Mouse (Mus musculus): Measurements from ENCODE around the gene 1110017D15Rik. TPM values are rescaled to one million over a fixed set of nuclear protein-coding genes. Genes with fewer than 3 reads are reported as not detected.

Gene 1110017D15Rik
- polyA plus RNA-seq, 1 experiment from 2014 or later: not detected

DNA sequence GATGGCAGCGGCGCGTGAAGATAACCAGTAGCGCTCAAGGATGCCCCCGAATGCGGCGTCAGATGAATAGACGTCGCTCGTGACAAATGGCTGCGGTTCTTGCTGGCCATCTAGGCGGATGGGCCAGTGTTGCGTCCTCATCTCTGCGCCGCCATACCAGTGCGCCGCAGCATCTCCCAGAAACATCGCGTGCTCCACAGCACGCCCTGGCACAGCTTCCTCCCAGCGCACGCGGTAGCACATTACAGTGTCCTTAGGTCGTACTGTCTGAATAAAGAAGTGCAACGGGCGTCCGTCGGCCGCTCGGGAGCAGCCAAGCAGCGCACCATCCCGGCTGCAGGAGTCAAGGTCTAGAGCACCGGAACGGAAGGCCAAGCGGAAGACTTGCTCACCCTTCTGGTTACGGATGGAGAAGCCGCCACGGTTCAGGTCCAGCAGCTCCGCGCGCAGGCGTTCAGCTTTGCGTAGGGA lies 18.2 kb downstream of the 1110017D15Rik start:
- DNase-seq (no peak), ATAC-seq (ENCODE audit: low read depth) (no peak)
- Histone ChIP-seq H3K4me3 (replicated peaks) (0 out of 2 replicates have a peak overlapping the region, but pooled peaks have one; percentile 14), H3K36me3 (no peaks in the 10 kb centered on the region), H3K4me1 (replicated peaks) (peaks cover 42% of the 10 kb centered on the region), H3K27me3 (peaks cover 81% of the 10 kb centered on the region), H3K9me3 (replicated peaks) (no peaks in the 10 kb centered on the region), H3K9ac (no peak overlapping the region), H3K4me2 (peak overlapping the region; percentile 47), H3K27ac (no peak overlapping the region)
- WGBS (ENCODE audit: insufficient replicate concordance): 5% methylated on average over 43 of the region's 43 CpGs

DNA sequence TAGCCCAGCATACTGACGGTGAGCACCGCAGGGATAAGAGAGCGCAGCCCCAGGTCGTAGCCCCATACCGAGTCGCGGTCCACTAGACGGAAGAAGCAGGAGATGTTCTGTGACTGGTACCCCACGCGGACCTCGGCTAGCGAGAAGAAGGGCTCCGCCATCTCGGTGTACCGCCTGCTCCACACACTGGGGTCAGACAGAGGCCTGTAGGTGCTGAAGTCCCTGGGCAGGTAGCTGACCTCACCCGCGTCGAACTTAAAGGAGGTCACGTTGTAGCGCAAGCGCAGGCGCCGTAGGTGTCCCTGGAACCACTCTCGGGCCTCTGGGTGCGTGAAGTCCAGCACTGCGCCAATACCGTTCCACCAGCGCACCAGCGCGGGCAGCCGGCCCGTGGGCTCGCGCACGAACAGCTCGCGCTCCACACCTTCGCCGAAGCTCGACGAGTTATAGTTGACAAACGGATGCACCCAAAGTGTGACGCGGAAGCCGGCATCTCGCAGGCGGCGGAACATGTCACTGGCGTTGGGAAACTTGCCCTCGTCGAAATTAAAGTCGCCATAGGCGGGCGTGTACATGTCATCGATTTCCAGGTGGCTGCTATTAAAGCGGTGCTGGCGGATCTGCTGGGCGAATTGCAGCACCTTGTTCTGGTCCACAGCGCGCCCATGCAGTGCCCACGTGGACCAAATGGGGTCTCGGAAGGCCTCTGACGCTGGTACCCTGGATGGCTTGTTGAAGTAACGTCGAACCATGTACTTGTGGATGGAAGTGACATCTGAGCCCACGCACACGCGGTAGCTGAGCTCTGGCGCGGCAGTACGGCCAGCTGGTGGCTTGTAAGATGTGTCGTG lies 18.9 kb downstream of the 1110017D15Rik start:
- Histone ChIP-seq H3K9ac (no peak overlapping the region), H3K4me3 (replicated peaks) (peak overlapping the region; percentile 25), H3K4me1 (replicated peaks) (peaks cover 40% of the 10 kb centered on the region), H3K4me2 (peak overlapping the region; percentile 47), H3K27ac (no peak overlapping the region), H3K36me3 (no peaks in the 10 kb centered on the region), H3K27me3 (peaks cover 81% of the 10 kb centered on the region), H3K9me3 (replicated peaks) (no peaks in the 10 kb centered on the region)
- DNase-seq (no peak), ATAC-seq (ENCODE audit: low read depth) (no peak)
- whole genome bisulfite sequencing (ENCODE audit: insufficient replicate concordance): 6% methylated on average over 72 of the region's 72 CpGs

DNA sequence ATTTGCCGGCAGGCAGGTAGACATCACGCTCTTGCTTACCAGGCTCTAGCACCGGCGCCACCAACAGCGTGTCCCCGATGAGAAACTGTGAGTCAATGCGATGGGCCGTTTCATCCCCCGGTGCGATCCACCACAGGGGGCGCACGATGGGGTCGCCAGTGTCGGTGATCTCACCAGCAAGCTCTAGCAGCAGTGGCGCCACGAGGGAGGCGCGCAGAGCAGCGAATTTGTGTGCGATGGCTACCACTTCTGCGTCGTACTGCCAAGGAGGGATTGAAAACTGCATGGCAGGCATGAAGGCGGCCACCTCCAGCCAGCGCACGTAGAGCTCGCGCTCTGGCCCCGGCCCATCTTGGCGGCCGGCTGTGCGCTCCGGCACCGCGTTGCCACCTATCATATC lies 19.6 kb downstream of the 1110017D15Rik start:
- H3K27ac ChIP-seq: no peak overlapping the region
- H3K36me3 ChIP-seq: no peaks in the 10 kb centered on the region
- peaks cover 36% of the 10 kb centered on the region for H3K4me1 ChIP-seq (replicated peaks)
- peak overlapping the region; percentile 47 for H3K4me2 ChIP-seq
- no peak for ATAC-seq (ENCODE audit: low read depth)
- H3K9ac ChIP-seq: no peak overlapping the region
- no peak for DNase-seq
- WGBS (ENCODE audit: insufficient replicate concordance): 1% methylated on average over 34 of the region's 34 CpGs
- H3K27me3 ChIP-seq: peaks cover 80% of the 10 kb centered on the region
- H3K4me3 ChIP-seq (replicated peaks): peak overlapping the region; percentile 25
- H3K9me3 ChIP-seq (replicated peaks): no peaks in the 10 kb centered on the region

DNA sequence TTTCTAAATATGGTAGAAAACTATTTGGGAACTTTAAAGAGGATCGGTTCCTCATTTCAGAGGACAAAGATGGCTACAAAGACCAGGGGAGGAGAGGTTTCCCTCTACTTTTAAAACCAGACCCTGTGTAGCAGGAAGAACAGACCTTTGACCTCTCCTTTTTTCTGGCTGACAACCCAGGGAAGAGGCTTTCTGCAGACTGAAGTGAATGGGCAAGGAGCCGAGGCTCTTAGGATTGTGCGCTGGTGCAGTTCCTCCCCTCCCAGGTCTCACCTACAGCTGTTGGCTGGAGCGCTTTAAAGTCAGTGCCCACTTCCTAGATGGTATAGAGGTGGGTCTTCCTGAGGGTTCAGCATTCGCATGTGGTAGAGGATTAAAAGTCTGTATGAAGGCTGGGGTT lies 20.1 kb downstream of the 1110017D15Rik start:
- Histone ChIP-seq H3K4me1 (replicated peaks) (peaks cover 31% of the 10 kb centered on the region), H3K27ac (no peak overlapping the region), H3K9ac (no peak overlapping the region), H3K36me3 (no peaks in the 10 kb centered on the region), H3K9me3 (replicated peaks) (no peaks in the 10 kb centered on the region), H3K27me3 (peaks cover 74% of the 10 kb centered on the region), H3K4me3 (replicated peaks) (no peak overlapping the region), H3K4me2 (no peak overlapping the region)
- ATAC-seq (ENCODE audit: low read depth): no peak
- WGBS (ENCODE audit: insufficient replicate concordance): 45% methylated on average over 5 of the region's 5 CpGs
- no peak for DNase-seq

DNA sequence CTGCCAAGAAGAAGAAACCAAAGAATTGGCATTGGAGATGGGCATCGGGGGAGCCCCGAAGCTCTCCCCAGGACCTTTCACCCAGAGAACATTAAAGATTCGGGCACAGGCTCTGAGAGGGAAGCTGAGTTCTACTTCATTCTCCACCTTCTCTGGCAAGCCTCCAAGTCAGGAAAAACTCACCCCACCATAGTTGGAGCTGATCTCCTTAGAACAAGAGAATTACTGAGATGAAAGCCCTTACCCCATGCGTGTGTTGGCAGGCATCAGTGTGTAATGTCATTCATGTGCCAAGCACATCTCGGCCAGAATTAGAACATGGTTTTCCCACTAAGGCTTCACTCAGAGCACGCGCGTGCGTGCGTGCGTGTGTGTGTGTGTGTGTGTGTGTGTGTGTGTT lies 21.3 kb downstream of the 1110017D15Rik start:
- no peak overlapping the region for H3K4me2 ChIP-seq
- H3K4me3 ChIP-seq (replicated peaks): no peak overlapping the region
- WGBS (ENCODE audit: insufficient replicate concordance): 78% methylated on average over 11 of the region's 11 CpGs
- DNase-seq (no peak), ATAC-seq (ENCODE audit: low read depth) (no peak)
- no peaks in the 10 kb centered on the region for H3K9me3 ChIP-seq (replicated peaks)
- H3K27ac ChIP-seq: no peak overlapping the region
- H3K27me3 ChIP-seq: peaks cover 62% of the 10 kb centered on the region
- H3K36me3 ChIP-seq: no peaks in the 10 kb centered on the region
- H3K9ac ChIP-seq: no peak overlapping the region
- peaks cover 30% of the 10 kb centered on the region for H3K4me1 ChIP-seq (replicated peaks)

DNA sequence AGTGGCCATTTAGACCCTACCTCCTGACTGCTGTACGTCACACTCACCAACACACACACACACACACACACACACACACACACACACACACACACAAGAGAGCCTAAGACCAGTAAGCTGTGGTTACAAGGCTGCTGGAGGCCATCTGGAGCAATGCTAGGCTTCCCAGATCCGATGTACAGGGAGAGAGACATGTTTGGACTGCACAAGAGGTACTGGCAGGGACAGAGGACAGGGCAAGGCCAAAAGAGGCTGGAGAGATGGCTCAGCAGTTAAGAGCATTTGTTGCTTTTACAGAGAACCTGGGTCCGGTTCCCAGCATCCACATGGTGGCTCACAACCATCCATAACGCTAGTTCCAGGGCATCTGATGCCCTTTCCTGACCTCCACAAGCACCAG lies 22.1 kb downstream of the 1110017D15Rik start:
- no peak overlapping the region for H3K9ac ChIP-seq
- ATAC-seq (ENCODE audit: low read depth): no peak
- H3K36me3 ChIP-seq: no peaks in the 10 kb centered on the region
- no peaks in the 10 kb centered on the region for H3K9me3 ChIP-seq (replicated peaks)
- no peak overlapping the region for H3K27ac ChIP-seq
- 53% methylated on average over 4 of the region's 4 CpGs for WGBS (ENCODE audit: insufficient replicate concordance)
- H3K4me3 ChIP-seq (replicated peaks): no peak overlapping the region
- H3K27me3 ChIP-seq: peaks cover 55% of the 10 kb centered on the region
- DNase-seq: no peak
- no peak overlapping the region for H3K4me2 ChIP-seq
- peaks cover 30% of the 10 kb centered on the region for H3K4me1 ChIP-seq (replicated peaks)

DNA sequence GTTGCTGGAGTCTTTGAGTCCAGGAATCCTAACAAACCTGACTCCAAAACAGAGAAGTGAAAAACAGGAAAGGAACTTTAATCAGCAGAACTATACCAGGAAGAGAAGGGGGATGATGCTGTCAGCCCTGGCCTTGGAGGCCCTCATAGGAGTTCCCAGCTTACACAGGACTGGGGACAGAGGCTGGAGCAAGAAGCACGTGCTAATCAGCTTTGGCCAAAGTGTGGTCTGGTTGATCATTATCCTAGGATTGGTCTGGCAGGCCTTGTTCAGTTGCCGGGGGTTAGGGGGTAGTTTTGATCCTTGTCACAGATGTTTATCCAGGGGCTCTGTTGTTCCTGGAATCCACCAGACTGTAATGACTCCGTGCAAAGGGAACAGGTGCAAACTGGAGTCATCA lies 22.8 kb downstream of the 1110017D15Rik start:
- Histone ChIP-seq H3K4me3 (replicated peaks) (no peak overlapping the region), H3K27ac (peak overlapping the region; percentile 34; the same call in 1 of the 2 replicates), H3K9me3 (replicated peaks) (no peaks in the 10 kb centered on the region), H3K9ac (no peak overlapping the region), H3K4me2 (no peak overlapping the region), H3K4me1 (replicated peaks) (peaks cover 30% of the 10 kb centered on the region), H3K27me3 (peaks cover 48% of the 10 kb centered on the region), H3K36me3 (no peaks in the 10 kb centered on the region)
- ATAC-seq (ENCODE audit: low read depth) (peak; percentile 50), DNase-seq (no peak)
- WGBS (ENCODE audit: insufficient replicate concordance): 23% methylated on average over 3 of the region's 3 CpGs

DNA sequence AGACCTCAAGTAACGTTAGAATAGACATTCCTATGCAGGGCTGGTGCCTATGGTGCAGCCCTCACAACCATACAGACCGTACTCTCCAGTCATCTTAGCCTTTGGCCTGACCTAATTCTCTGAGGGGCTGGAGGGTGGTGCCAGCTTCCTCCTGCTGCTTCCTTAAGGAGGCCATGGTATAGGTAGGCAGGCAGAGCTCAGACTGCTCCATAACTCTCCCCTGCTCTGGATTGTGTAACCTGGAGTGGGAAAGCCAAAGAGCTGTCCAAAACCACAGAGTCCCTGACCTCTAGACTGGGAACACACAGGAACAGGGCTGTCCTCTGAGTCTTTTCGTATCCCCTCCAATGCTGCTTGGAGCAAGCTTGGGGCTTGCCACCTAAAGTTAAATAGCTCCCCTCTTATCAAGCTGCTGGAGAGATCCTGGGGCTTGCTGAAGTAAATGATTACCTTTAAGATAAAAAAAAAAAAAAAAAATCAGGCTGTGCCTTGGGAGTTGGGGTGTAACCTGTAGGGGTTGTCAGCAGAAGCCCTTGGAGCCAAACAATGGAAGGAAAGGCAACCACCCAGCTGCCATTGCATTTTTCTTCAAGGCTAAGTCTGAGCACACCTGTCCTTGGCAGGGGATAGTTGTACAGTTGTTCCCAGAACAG lies 23.5 kb downstream of the 1110017D15Rik start:
- peak overlapping the region; percentile 34; the same call in 1 of the 2 replicates for H3K27ac ChIP-seq
- WGBS (ENCODE audit: insufficient replicate concordance): 62% methylated on average over 3 of the region's 3 CpGs
- ATAC-seq (ENCODE audit: low read depth) (peak; percentile 52), DNase-seq (no peak)
- H3K36me3 ChIP-seq: no peaks in the 10 kb centered on the region
- peaks cover 40% of the 10 kb centered on the region for H3K27me3 ChIP-seq
- H3K4me3 ChIP-seq (replicated peaks): no peak overlapping the region
- H3K9me3 ChIP-seq (replicated peaks): no peaks in the 10 kb centered on the region
- H3K4me2 ChIP-seq: no peak overlapping the region
- no peak overlapping the region for H3K9ac ChIP-seq
- peaks cover 25% of the 10 kb centered on the region for H3K4me1 ChIP-seq (replicated peaks)

DNA sequence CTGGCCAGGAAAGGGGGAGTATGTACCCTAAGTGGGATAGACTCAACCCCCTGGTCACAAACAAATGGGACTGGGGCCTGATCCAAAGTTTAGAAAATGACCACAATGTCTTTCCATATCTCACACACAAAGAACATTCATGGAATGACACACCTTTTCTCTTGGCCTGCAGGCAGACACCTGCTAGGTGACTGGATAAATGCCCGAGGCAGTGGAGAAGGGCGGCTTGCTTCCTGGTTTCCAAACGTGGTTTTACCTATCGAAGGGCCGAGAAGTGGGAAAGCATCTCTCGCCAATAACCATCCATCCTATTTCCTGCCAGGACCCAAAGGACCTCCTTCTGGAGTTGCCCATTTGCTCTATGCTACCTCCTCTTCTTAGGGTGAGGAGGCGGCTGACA lies 24.2 kb downstream of the 1110017D15Rik start:
- H3K4me1 ChIP-seq (replicated peaks): peaks cover 21% of the 10 kb centered on the region
- no peak overlapping the region for H3K27ac ChIP-seq
- no peak for ATAC-seq (ENCODE audit: low read depth)
- H3K36me3 ChIP-seq: no peaks in the 10 kb centered on the region
- H3K27me3 ChIP-seq: peaks cover 33% of the 10 kb centered on the region
- DNase-seq: no peak
- H3K4me3 ChIP-seq (replicated peaks): no peak overlapping the region
- H3K9me3 ChIP-seq (replicated peaks): no peaks in the 10 kb centered on the region
- no peak overlapping the region for H3K4me2 ChIP-seq
- 67% methylated on average over 7 of the region's 7 CpGs for WGBS (ENCODE audit: insufficient replicate concordance)
- no peak overlapping the region for H3K9ac ChIP-seq

DNA sequence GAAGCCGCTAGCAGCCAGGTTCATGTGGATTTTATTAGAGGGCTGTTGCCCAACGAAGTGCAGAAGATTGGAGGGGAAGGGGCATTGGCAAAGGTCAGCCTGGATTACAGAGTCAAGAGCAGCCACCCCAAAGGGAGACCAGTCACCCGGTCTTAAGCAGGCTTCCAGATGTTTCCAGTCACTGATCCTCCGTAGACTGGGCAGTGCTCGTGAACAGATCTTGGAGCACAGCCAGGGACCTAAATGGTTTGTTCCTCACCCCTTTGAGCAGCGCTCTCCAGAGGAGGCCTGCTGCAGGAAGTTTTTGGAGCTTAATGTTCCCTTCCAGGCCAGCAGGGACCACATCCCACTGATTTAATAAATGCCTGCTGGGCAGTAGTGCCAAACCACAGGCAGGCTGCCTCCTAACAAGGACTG lies 35.5 kb downstream of the 1110017D15Rik start:
- Histone ChIP-seq H3K36me3 (peaks cover 11% of the 10 kb centered on the region; the same call in 1 of the 2 replicates), H3K4me3 (replicated peaks) (no peak overlapping the region), H3K27me3 (no peaks in the 10 kb centered on the region), H3K4me2 (no peak overlapping the region), H3K9ac (no peak overlapping the region), H3K27ac (no peak overlapping the region), H3K4me1 (replicated peaks) (no peaks in the 10 kb centered on the region), H3K9me3 (replicated peaks) (peaks cover 4% of the 10 kb centered on the region; the same call in 1 of the 2 replicates)
- 77% methylated on average over 6 of the region's 6 CpGs for WGBS (ENCODE audit: insufficient replicate concordance)
- DNase-seq: no peak
- ATAC-seq (ENCODE audit: low read depth): no peak

DNA sequence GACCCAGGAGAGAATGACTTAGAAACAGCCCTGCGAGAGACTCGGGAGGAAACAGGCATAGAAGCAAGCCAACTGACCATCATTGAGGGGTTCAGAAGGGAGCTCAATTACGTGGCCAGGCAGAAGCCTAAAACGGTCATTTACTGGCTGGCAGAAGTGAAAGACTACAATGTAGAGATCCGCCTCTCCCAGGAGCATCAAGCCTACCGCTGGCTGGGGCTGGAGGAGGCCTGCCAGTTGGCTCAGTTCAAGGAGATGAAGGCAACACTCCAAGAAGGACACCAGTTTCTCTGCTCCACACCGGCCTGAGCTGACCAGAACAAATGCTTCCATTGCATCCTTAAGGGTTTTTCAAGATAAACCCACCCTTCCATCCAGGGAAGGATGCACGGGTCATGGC lies 36.9 kb downstream of the 1110017D15Rik start:
- H3K36me3 ChIP-seq: peaks cover 11% of the 10 kb centered on the region; the same call in 1 of the 2 replicates
- no peaks in the 10 kb centered on the region for H3K9me3 ChIP-seq (replicated peaks)
- no peak overlapping the region for H3K9ac ChIP-seq
- DNase-seq: no peak
- H3K27ac ChIP-seq: no peak overlapping the region
- ATAC-seq (ENCODE audit: low read depth): no peak
- no peak overlapping the region for H3K4me2 ChIP-seq
- H3K4me1 ChIP-seq (replicated peaks): no peaks in the 10 kb centered on the region
- WGBS (ENCODE audit: insufficient replicate concordance): 72% methylated on average over 8 of the region's 8 CpGs
- no peak overlapping the region for H3K4me3 ChIP-seq (replicated peaks)
- no peaks in the 10 kb centered on the region for H3K27me3 ChIP-seq
